Comparison of ENCODE assay signal across 15 mouse cellular contexts in genomic region chr5:144937304-144937703, GRCm38 (mm10). TPM values are rescaled to one million over a fixed set of nuclear protein-coding genes. Genes with fewer than 3 reads are reported as not detected.
DNase-seq lines count a peak whose midpoint lies in the region; ATAC-seq and TF ChIP-seq lines count a peak whose summit lies in the region.
"Had no signal": no experiment of that assay in that cellular context is flagged by ENCODE, and none has a peak within 500 bp of the region (broad histone marks: within the 10 kb centered on the region; RNA-seq: fewer than 3 reads in every experiment).

No protein-coding gene starts in this region.

- H3K27ac ChIP-seq in left cerebral cortex, adult 2 months = peak overlapping the region; percentile 90
- H3K27ac ChIP-seq in CH12.LX (ENCODE audit: insufficient read depth, low read depth) = no peak overlapping the region
- no peak overlapping the region for H3K27ac ChIP-seq in hindbrain, embryonic 16.5 days (ENCODE audit: low read depth, low read length)
- no peak overlapping the region for H3K27ac ChIP-seq in midbrain, embryonic 11.5 days (ENCODE audit: low read depth, low read length)
- H3K27ac ChIP-seq: heart, embryonic 13.5 days; limb, embryonic 12.5 days had no signal

- H3K36me3 ChIP-seq in CH12.LX (replicated peaks in 1 of 2; ENCODE audit: control insufficient read depth in 1 of 2, insufficient read depth in 1 of 2, low read length in 1 of 2) = no peaks in the 10 kb centered on the region
- H3K36me3 ChIP-seq in hindbrain, embryonic 16.5 days (ENCODE audit: control insufficient read depth, insufficient read depth, low read length) = no peaks in the 10 kb centered on the region
- no peaks in the 10 kb centered on the region for H3K36me3 ChIP-seq in midbrain, embryonic 11.5 days (ENCODE audit: control insufficient read depth, insufficient read depth, low read length)
- H3K36me3 ChIP-seq: heart, embryonic 13.5 days; limb, embryonic 12.5 days had no signal

- peak; percentile 37 to 44 for DNase-seq in left cerebral cortex, adult 2 months (ENCODE audit: extremely low spot score in 1 of 2, low spot score in 2 of 2)
- no peak for DNase-seq in left cerebral cortex, postnatal 4 days
- DNase-seq in CH12.LX (ENCODE audit: extremely low read depth) = peak; percentile 7
- peak; percentile 55 to 74 for DNase-seq in right cerebral cortex, postnatal 10 days (ENCODE audit: low spot score in 2 of 2)
- no peak for DNase-seq in cerebellum, adult 9-10 months
- no peak for DNase-seq in midbrain, embryonic 11.5 days (ENCODE audit: low spot score, missing footprints)
- DNase-seq: adrenal gland, postnatal 25 days; cerebellum, adult 11 months; kidney, adult 2 months; kidney, postnatal 4 days; liver, postnatal 0 days had no signal

- TF ChIP-seq RAD21 in CH12.LX (IDR thresholded peaks at IDR 0.05; ENCODE audit: low read depth, low read length) = no peak

- no peak for TF ChIP-seq EP300 in CH12.LX (IDR thresholded peaks at IDR 0.05; ENCODE audit: low read length)

- 94% methylated on average over 2 of the region's 2 CpGs for WGBS in hindbrain, embryonic 16.5 days
- 85% methylated on average over 2 of the region's 2 CpGs for WGBS in midbrain, embryonic 11.5 days

- peaks cover 3 to 39% of the 10 kb centered on the region in 2 experiments; a peak in 3 of 4 replicates for H3K4me1 ChIP-seq in CH12.LX (ENCODE audit: control insufficient read depth in 1 of 2, insufficient read depth in 2 of 2)
- H3K4me1 ChIP-seq in hindbrain, embryonic 16.5 days (ENCODE audit: control insufficient read depth, insufficient read depth, low read depth, low read length) = peaks cover 13% of the 10 kb centered on the region; the same call in 1 of the 2 replicates
- H3K4me1 ChIP-seq in midbrain, embryonic 11.5 days (ENCODE audit: control insufficient read depth, insufficient read depth, low read length) = no peaks in the 10 kb centered on the region; the same call in 1 of the 2 replicates

- intact Hi-C loops in left cerebral cortex, adult 2 months (cut with DNase I) = loop anchor here (1.0 to 2.0 kb wide), 3 partner anchors 13 to 23 kb away; no protein-coding TSS in a partner anchor
- intact Hi-C loops in left cerebral cortex, postnatal 4 days (cut with DNase I) = no loop called here

- no peaks in the 10 kb centered on the region for H3K79me2 ChIP-seq in CH12.LX (replicated peaks; ENCODE audit: control insufficient read depth, extremely low read depth, insufficient read depth, poor library complexity, severe bottlenecking)

- no peaks in the 10 kb centered on the region for H3K9me3 ChIP-seq in CH12.LX (replicated peaks; ENCODE audit: low read length)
- H3K9me3 ChIP-seq in hindbrain, embryonic 16.5 days (ENCODE audit: control insufficient read depth, low read length) = no peaks in the 10 kb centered on the region
- H3K9me3 ChIP-seq in midbrain, embryonic 11.5 days (ENCODE audit: control insufficient read depth, low read length) = no peaks in the 10 kb centered on the region
- H3K9me3 ChIP-seq: heart, embryonic 13.5 days; limb, embryonic 12.5 days had no signal

- peak; percentile 72 for ATAC-seq in granulocyte monocyte progenitor cell, adult 5-6 weeks (replicated peaks; ENCODE audit: poor library complexity, severe bottlenecking)
- no peak for ATAC-seq in hindbrain, embryonic 16.5 days
- ATAC-seq in midbrain, embryonic 11.5 days (ENCODE audit: low FRiP score) = no peak
- ATAC-seq: liver, postnatal 0 days had no signal

- no peaks in the 10 kb centered on the region for H3K27me3 ChIP-seq in CH12.LX (replicated peaks)
- no peaks in the 10 kb centered on the region for H3K27me3 ChIP-seq in hindbrain, embryonic 16.5 days (replicated peaks; ENCODE audit: control insufficient read depth, insufficient read depth, low read length)
- H3K27me3 ChIP-seq in midbrain, embryonic 11.5 days (ENCODE audit: control insufficient read depth, insufficient read depth, low read length) = no peaks in the 10 kb centered on the region
- H3K27me3 ChIP-seq: heart, embryonic 13.5 days; limb, embryonic 12.5 days had no signal

- no peak overlapping the region for H3K4me2 ChIP-seq in CH12.LX (ENCODE audit: insufficient read depth, low read depth, poor library complexity, severe bottlenecking)
- H3K4me2 ChIP-seq in hindbrain, embryonic 16.5 days (ENCODE audit: low read length) = no peak overlapping the region
- no peak overlapping the region for H3K4me2 ChIP-seq in midbrain, embryonic 11.5 days
- H3K4me2 ChIP-seq: heart, embryonic 13.5 days; limb, embryonic 12.5 days had no signal

- dilution Hi-C loops in CH12.LX (cut with MboI; ENCODE audit: extremely low pct_ligation_motif_present, extremely low pct_unique_long_range_greater_than_20kb, low sequenced_read_pairs) = no loop called here

- no peak overlapping the region for H3K9ac ChIP-seq in CH12.LX (ENCODE audit: insufficient read depth, low read depth)
- no peak overlapping the region for H3K9ac ChIP-seq in hindbrain, embryonic 16.5 days (ENCODE audit: low read depth, low read length)
- no peak overlapping the region for H3K9ac ChIP-seq in midbrain, embryonic 11.5 days (ENCODE audit: low read length)
- H3K9ac ChIP-seq: heart, embryonic 13.5 days; limb, embryonic 12.5 days; liver, postnatal 0 days had no signal

- H3K4me3 ChIP-seq in left cerebral cortex, adult 2 months = no peak overlapping the region
- no peak overlapping the region for H3K4me3 ChIP-seq in CH12.LX (replicated peaks in 1 of 3; ENCODE audit: low read depth in 2 of 3, low read length in 2 of 3, poor library complexity in 1 of 3)
- H3K4me3 ChIP-seq in hindbrain, embryonic 16.5 days (ENCODE audit: low read length) = no peak overlapping the region
- H3K4me3 ChIP-seq in midbrain, embryonic 11.5 days (ENCODE audit: low read depth, low read length) = no peak overlapping the region
- H3K4me3 ChIP-seq: heart, embryonic 13.5 days; limb, embryonic 12.5 days had no signal

- no peak for TF ChIP-seq CTCF in left cerebral cortex, adult 2 months (IDR thresholded peaks at IDR 0.05)
- no peak for TF ChIP-seq CTCF in CH12.LX (conservative IDR thresholded peaks at IDR 0.05 in 1 of 2, IDR thresholded peaks at IDR 0.05 in 1 of 2; ENCODE audit: low read depth in 2 of 2, low read length in 2 of 2)

- no peak for TF ChIP-seq POLR2A in CH12.LX (IDR thresholded peaks at IDR 0.05; ENCODE audit: low read depth, low read length)

- in situ Hi-C loops in CH12.LX (cut with MboI; ENCODE audit: low pct_ligation_motif_present, low pct_unique_long_range_greater_than_20kb, low sequenced_read_pairs) = no loop called here

TF ChIP-seq in CH12.LX, 34 proteins besides CTCF, POLR2A, EP300 and RAD21:
- no peak for TF ChIP-seq ZNF384 (IDR thresholded peaks at IDR 0.05; ENCODE audit: low read depth, low read length)
- no peak for TF ChIP-seq ZMIZ1 (IDR thresholded peaks at IDR 0.05; ENCODE audit: low read depth, low read length)
- TF ChIP-seq ZKSCAN1 (IDR thresholded peaks at IDR 0.05; ENCODE audit: borderline replicate concordance, low read depth, low read length) = no peak
- no peak for TF ChIP-seq BHLHE40 (IDR thresholded peaks at IDR 0.05; ENCODE audit: low read depth, low read length)
- no peak for TF ChIP-seq USF1 (IDR thresholded peaks at IDR 0.05; ENCODE audit: low read depth, low read length)
- TF ChIP-seq JUND (conservative IDR thresholded peaks at IDR 0.05; ENCODE audit: low read depth, low read length) = no peak
- no peak for TF ChIP-seq HCFC1 (IDR thresholded peaks at IDR 0.05; ENCODE audit: low read depth, low read length)
- TF ChIP-seq TBP (conservative IDR thresholded peaks at IDR 0.05; ENCODE audit: low read depth, low read length) = no peak
- no peak for TF ChIP-seq MXI1 (IDR thresholded peaks at IDR 0.05; ENCODE audit: low read depth, low read length)
- no peak for TF ChIP-seq NRF1 (IDR thresholded peaks at IDR 0.05; ENCODE audit: low read depth, low read length)
- no peak for TF ChIP-seq TCF12 (IDR thresholded peaks at IDR 0.05; ENCODE audit: low read depth, low read length)
- TF ChIP-seq POLR2AphosphoS2 (IDR thresholded peaks at IDR 0.05; ENCODE audit: low read depth, low read length) = no peak
- no peak for TF ChIP-seq PAX5 (IDR thresholded peaks at IDR 0.05; ENCODE audit: low read length)
- no peak for TF ChIP-seq NELFE (IDR thresholded peaks at IDR 0.05; ENCODE audit: low read depth, low read length)
- TF ChIP-seq GABPA (IDR thresholded peaks at IDR 0.05; ENCODE audit: insufficient replicate concordance, low read depth, low read length) = no peak
- TF ChIP-seq UBTF (IDR thresholded peaks at IDR 0.05; ENCODE audit: low read depth, low read length) = no peak
- no peak for TF ChIP-seq CHD2 (IDR thresholded peaks at IDR 0.05; ENCODE audit: low read length)
- no peak for TF ChIP-seq SMC3 (IDR thresholded peaks at IDR 0.05; ENCODE audit: low read depth, low read length)
- TF ChIP-seq E2F4 (IDR thresholded peaks at IDR 0.05; ENCODE audit: insufficient replicate concordance, low read depth, low read length) = no peak
- no peak for TF ChIP-seq MAFK (IDR thresholded peaks at IDR 0.05; ENCODE audit: insufficient replicate concordance, low read length)

RNA-seq across cellular contexts. Expression of gene Smurf1, which starts 28.3 kb away (rescaled TPM):
- total RNA-seq in left cerebral cortex, adult 2 months (2021) = 10 to 100 TPM; 35.2 to 40.7 TPM
- total RNA-seq in left cerebral cortex, postnatal 4 days (2021) = 10 to 100 TPM; 59.3 to 60.2 TPM
- 4.1 and 4.3 TPM in 2 replicates for total RNA-seq in CH12.LX (2012; rRNA removed)
- total RNA-seq in CH12.LX (2014; rRNA removed) = 2.9 and 3.1 TPM in 2 replicates
- 6.6 and 7.2 TPM in 2 replicates for polyA plus RNA-seq in CH12.LX (2012; ENCODE audit: insufficient read length, low read depth)
- 2.0 and 5.9 TPM in 2 replicates for total RNA-seq in granulocyte monocyte progenitor cell, adult 5-6 weeks (2014; fragmentation: Nextera tagmentation)
- total RNA-seq in granulocyte monocyte progenitor cell, adult 5-6 weeks (2017) = 3.4 and 4.6 TPM in 2 replicates
- polyA plus RNA-seq in hindbrain, embryonic 16.5 days (2015; fragmentation: Nextera tagmentation; extraction: Ambion mirVana) = 14.9 and 30.0 TPM in 2 replicates
- 13.2 and 17.8 TPM in 2 replicates for polyA plus RNA-seq in midbrain, embryonic 11.5 days (2014; fragmentation: Nextera tagmentation; extraction: Ambion mirVana)

Comparison
In these comparisons a context has a peak if more than half of its experiments do, and no peak if none do; other contexts are left out.
1. DNase-seq: peak in left cerebral cortex, adult 2 months (2 of 2), CH12.LX (single experiment) and right cerebral cortex, postnatal 10 days (2 of 2); none in left cerebral cortex, postnatal 4 days (single experiment), cerebellum, adult 9-10 months (single experiment) and midbrain, embryonic 11.5 days (single experiment).
2. RNA of gene Smurf1, which starts 28.3 kb away (total RNA-seq): 59.3 to 60.2 TPM in left cerebral cortex, postnatal 4 days and 35.2 to 40.7 TPM in left cerebral cortex, adult 2 months; 2.0 to 5.9 TPM in granulocyte monocyte progenitor cell, adult 5-6 weeks and 2.9 to 4.3 TPM in CH12.LX; every median in the first group is over 4 times any median in the second.